Mouse (Mus musculus) brain, embryonic 14.5 days (tissue): ENCODE data around the gene 1700013G24Rik. TPM values are rescaled to one million over a fixed set of nuclear protein-coding genes. Genes with fewer than 3 reads are reported as not detected.
"Not testable (repeated sequence)": the region's sequence is repeated elsewhere in the genome, so short reads cannot be mapped to it uniquely, and the experiment has no call there.

Experiments
- DNase-seq: peaks from one replicate; pipeline ENCODE4 v3.0.0-alpha.2; 2011; ENCODE audit warnings: low read depth
- CTCF ChIP-seq: fragments of 200-500 bp; IDR thresholded peaks from 2 replicates; pipeline ENCODE4 v1.5.1; 2012; ENCODE audit warnings: inconsistent platforms, mild to moderate bottlenecking, moderate library complexity, borderline replicate concordance; ENCODE audit not compliant: insufficient read depth, insufficient read length; ENCODE audit errors: extremely low read depth
- POLR2A ChIP-seq: fragments of 200-500 bp; IDR thresholded peaks from 2 replicates; pipeline ENCODE4 v1.6.1; 2012; ENCODE audit warnings: mild to moderate bottlenecking, inconsistent platforms, borderline replicate concordance; ENCODE audit not compliant: poor library complexity, insufficient read depth, insufficient read length, severe bottlenecking; ENCODE audit errors: extremely low read depth
- polyA plus RNA-seq: library from polyadenylated mRNA; depleted of rRNA; stranded (reverse); fragments of >200 nt; gene quantifications from 2 replicates; pipeline ENCODE4 v1.2.3, GENCODE M21; 2012; rRNA removed

Gene 1700013G24Rik
- not detected in 2 replicates for polyA plus RNA-seq

- TF ChIP-seq CTCF (no peak), POLR2A (no peak)
- DNase-seq: no peak
Observed at GRCm38 (mm10) chr4:137453234-137453767, at the start of gene 1700013G24Rik. TSS of gene 1700013G24Rik (plus strand) at chr4:137453284.

- DNase-seq: no peak
- TF ChIP-seq POLR2A (no peak), CTCF (no peak)
Observed at GRCm38 (mm10) chr4:137405571-137405970, 47.5 kb upstream of the 1700013G24Rik start.

GRCm38 (mm10) chr4:137409691-137410090, 43.4 kb upstream of the 1700013G24Rik start, which contains the start of gene Cela3a:
TSS of gene Cela3a (minus strand) at chr4:137409791.
- TF ChIP-seq POLR2A: no peak
- no peak for TF ChIP-seq CTCF
- DNase-seq: no peak

- DNase-seq: not testable (repeated sequence)
Observed at GRCm38 (mm10) chr4:137412185-137412709, 40.8 kb upstream of the 1700013G24Rik start.

GRCm38 (mm10) chr4:137414936-137415335, 38.1 kb upstream of the 1700013G24Rik start:
- no peak for DNase-seq
- TF ChIP-seq CTCF (no peak), POLR2A (no peak)

- peak; percentile 16 for DNase-seq
- TF ChIP-seq POLR2A (no peak), CTCF (no peak)
Observed at GRCm38 (mm10) chr4:137417712-137418564, 35.1 kb upstream of the 1700013G24Rik start.

GRCm38 (mm10) chr4:137430502-137430901, 22.6 kb upstream of the 1700013G24Rik start, which contains the start of gene Cela3b:
TSS of gene Cela3b (minus strand) at chr4:137430540.
- no peak for TF ChIP-seq CTCF
- TF ChIP-seq POLR2A: no peak
- no peak for DNase-seq

GRCm38 (mm10) chr4:137432700-137433550, 20.2 kb upstream of the 1700013G24Rik start:
- not testable (repeated sequence) for DNase-seq

- TF ChIP-seq POLR2A (no peak), CTCF (no peak)
- DNase-seq: no peak
Observed at GRCm38 (mm10) chr4:137436979-137437669, 16.0 kb upstream of the 1700013G24Rik start.

GRCm38 (mm10) chr4:137438842-137439241, 14.2 kb upstream of the 1700013G24Rik start:
- DNase-seq: no peak
- TF ChIP-seq POLR2A: no peak
- no peak for TF ChIP-seq CTCF

GRCm38 (mm10) chr4:137441332-137441731, 11.8 kb upstream of the 1700013G24Rik start:
- no peak for TF ChIP-seq POLR2A
- TF ChIP-seq CTCF: no peak

GRCm38 (mm10) chr4:137443625-137444024, 9.5 kb upstream of the 1700013G24Rik start:
- peak; percentile 76 for DNase-seq
- TF ChIP-seq CTCF (peak; percentile 90; the same call in 1 of the 2 replicates), POLR2A (no peak)

More at GRCm38 (mm10) chr4:137441332-137441731, 11.8 kb upstream of the 1700013G24Rik start:
- DNase-seq: no peak

- TF ChIP-seq POLR2A (no peak), CTCF (no peak)
- DNase-seq: no peak
Observed at GRCm38 (mm10) chr4:137445881-137446280, 7.2 kb upstream of the 1700013G24Rik start.
